Mouse (Mus musculus) embryonic facial prominence, embryonic 11.5 days (tissue): ENCODE measurements around the gene Map4k2. TPM values are rescaled to one million over a fixed set of nuclear protein-coding genes. Genes with fewer than 3 reads are reported as not detected.

Experiments used
- ATAC-seq: fragments of 200-750 bp; cut with Nextera tagmentation; replicated peaks from 2 replicates; pipeline ENCODE4 v1.8.0; 2017; ENCODE audit warnings: low read depth; ENCODE audit not compliant: insufficient number of reproducible peaks, low FRiP score, low TSS enrichment
- DNase-seq: peaks from one replicate; pipeline ENCODE4 v3.0.0-alpha.2; 2015; ENCODE audit warnings: low spot score
- H3K27ac ChIP-seq: fragments of 300-500 bp; sonication (generic); replicated peaks from 2 replicates; pipeline ENCODE4 v1.5.1; 2014; ENCODE audit warnings: mild to moderate bottlenecking, low read depth, low read length, control low read depth
- H3K27me3 ChIP-seq: fragments of 300-500 bp; sonication (generic); 2 replicates; pipeline ENCODE4 v1.6.1; 2014; ENCODE audit warnings: mild to moderate bottlenecking, low read length, moderate library complexity, mixed read lengths; ENCODE audit not compliant: control insufficient read depth, insufficient read depth
- H3K36me3 ChIP-seq: fragments of 300-500 bp; sonication (generic); replicated peaks from 2 replicates; pipeline ENCODE4 v1.6.1; 2014; ENCODE audit warnings: low read depth, mild to moderate bottlenecking, low read length, moderate library complexity, mixed read lengths; ENCODE audit not compliant: control insufficient read depth, insufficient read depth
- H3K4me1 ChIP-seq: fragments of 300-500 bp; sonication (generic); 2 replicates; pipeline ENCODE4 v1.6.1; 2014; ENCODE audit warnings: low read length, mixed read lengths; ENCODE audit not compliant: control insufficient read depth, insufficient read depth
- H3K4me2 ChIP-seq: fragments of 300-500 bp; sonication (generic); 2 replicates; pipeline ENCODE4 v1.6.1; 2014; ENCODE audit warnings: low read depth, mild to moderate bottlenecking, control low read depth, low read length, moderate library complexity
- H3K4me3 ChIP-seq: fragments of 300-500 bp; sonication (generic); 2 replicates; pipeline ENCODE4 v1.5.1; 2014; ENCODE audit warnings: low read depth, low read length, control low read depth
- H3K9ac ChIP-seq: fragments of 300-500 bp; sonication (generic); replicated peaks from 2 replicates; pipeline ENCODE4 v1.6.1; 2014; ENCODE audit warnings: mild to moderate bottlenecking, control low read depth, low read length
- H3K9me3 ChIP-seq: fragments of 300-500 bp; sonication (generic); replicated peaks from 2 replicates; pipeline ENCODE4 v1.6.1; 2016; ENCODE audit warnings: mild to moderate bottlenecking, low read length, inconsistent platforms, mixed read lengths; ENCODE audit not compliant: control insufficient read depth
- WGBS: fragments of 180-500 bp; shearing (Covaris S2); extraction: QIAGEN DNeasy Blood & Tissue Kit; methylation state at CpG from one replicate; pipeline ENCODE4 v1.1.7; 2014; 5-methylcytosine and 5-hydroxymethylcytosine counted together
- polyA plus RNA-seq: library from polyadenylated mRNA; unstranded; fragments of >200 nt; fragmentation: Nextera tagmentation; extraction: Ambion mirVana; gene quantifications from 2 replicates; pipeline ENCODE4 v1.2.1, GENCODE M21; 2014

The Map4k2 gene
- polyA plus RNA-seq, 1 experiment from 2014 or later = 5.6 TPM

DNA sequence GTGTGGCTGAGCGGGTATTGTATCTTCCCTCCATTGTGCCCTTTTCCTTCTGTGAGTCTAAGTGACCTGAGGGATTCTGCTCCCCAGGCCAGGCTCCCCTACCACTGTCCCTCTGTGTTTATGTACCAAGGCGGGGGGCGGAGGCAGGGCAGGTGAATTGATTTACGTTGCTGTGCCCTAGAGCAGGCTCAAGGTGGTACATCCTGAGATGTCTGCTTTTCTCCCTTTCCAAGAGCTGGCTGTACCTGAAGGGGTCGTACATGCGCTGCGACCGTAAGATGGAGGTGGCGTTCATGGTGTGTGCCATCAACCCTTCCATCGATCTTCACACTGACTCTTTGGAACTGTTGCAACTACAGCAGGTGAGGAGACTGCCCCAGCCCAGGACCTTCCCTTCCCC, 4.0 kb upstream of the Map4k2 start:
- no peak overlapping the region for H3K27ac ChIP-seq
- H3K9me3 ChIP-seq = no peaks in the 10 kb centered on the region
- H3K4me3 ChIP-seq = no peak overlapping the region; the same call in 1 of the 2 replicates
- H3K36me3 ChIP-seq = peaks cover 7% of the 10 kb centered on the region
- H3K4me2 ChIP-seq = peak overlapping the region; percentile 90
- no peak overlapping the region for H3K9ac ChIP-seq
- WGBS = 91% methylated on average over 10 of the region's 10 CpGs
- no peaks in the 10 kb centered on the region for H3K27me3 ChIP-seq
- no peak for ATAC-seq
- H3K4me1 ChIP-seq = peaks cover 9% of the 10 kb centered on the region
- DNase-seq = no peak

DNA sequence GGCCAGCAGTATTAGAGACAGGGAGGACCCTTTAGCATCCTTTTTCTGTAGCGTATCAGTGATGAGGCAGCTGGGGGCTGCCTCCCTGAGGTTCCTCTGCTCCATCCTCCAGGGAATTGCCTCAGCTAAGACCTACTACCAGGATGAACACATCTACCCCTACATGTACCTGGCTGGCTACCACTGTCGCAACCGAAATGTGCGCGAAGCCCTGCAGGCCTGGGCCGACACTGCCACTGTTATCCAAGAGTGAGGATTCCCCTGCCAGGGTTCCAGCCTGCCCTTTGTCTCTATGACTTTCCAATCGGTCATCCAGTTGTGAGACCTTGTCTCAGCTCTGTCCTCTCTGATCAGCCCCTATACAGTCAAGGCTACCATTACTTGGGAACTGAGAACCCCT, 2.8 kb upstream of the Map4k2 start:
- H3K27me3 ChIP-seq = no peaks in the 10 kb centered on the region
- H3K36me3 ChIP-seq = peaks cover 7% of the 10 kb centered on the region
- DNase-seq (no peak), ATAC-seq (no peak)
- no peak overlapping the region for H3K4me3 ChIP-seq
- 96% methylated on average over 7 of the region's 7 CpGs for WGBS
- no peaks in the 10 kb centered on the region for H3K9me3 ChIP-seq
- H3K9ac ChIP-seq = no peak overlapping the region
- peaks cover 9% of the 10 kb centered on the region for H3K4me1 ChIP-seq
- no peak overlapping the region for H3K4me2 ChIP-seq
- H3K27ac ChIP-seq = no peak overlapping the region

DNA sequence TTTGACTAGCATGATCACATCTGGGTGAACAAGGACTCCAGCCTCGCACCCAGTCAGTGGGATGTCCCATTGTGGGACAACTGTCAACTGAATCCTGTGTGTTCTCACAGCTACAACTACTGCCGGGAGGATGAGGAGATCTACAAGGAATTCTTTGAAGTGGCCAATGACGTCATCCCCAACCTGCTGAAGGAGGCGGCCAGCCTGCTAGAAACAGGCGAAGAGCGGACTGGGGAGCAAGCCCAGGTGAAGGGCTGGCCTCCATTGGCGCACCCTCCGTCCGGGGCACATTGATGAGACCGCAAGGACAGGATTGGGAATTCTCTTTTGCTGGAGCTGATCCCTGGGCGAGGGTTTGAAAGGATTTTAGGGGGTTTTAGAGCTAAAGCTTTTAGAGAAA, 2.2 kb upstream of the Map4k2 start:
- Histone ChIP-seq H3K4me2 (no peak overlapping the region), H3K27me3 (no peaks in the 10 kb centered on the region), H3K4me3 (no peak overlapping the region), H3K27ac (no peak overlapping the region), H3K9ac (no peak overlapping the region), H3K4me1 (peaks cover 9% of the 10 kb centered on the region), H3K36me3 (peaks cover 7% of the 10 kb centered on the region), H3K9me3 (no peaks in the 10 kb centered on the region)
- ATAC-seq = no peak
- DNase-seq = no peak
- 95% methylated on average over 11 of the region's 11 CpGs for WGBS

DNA sequence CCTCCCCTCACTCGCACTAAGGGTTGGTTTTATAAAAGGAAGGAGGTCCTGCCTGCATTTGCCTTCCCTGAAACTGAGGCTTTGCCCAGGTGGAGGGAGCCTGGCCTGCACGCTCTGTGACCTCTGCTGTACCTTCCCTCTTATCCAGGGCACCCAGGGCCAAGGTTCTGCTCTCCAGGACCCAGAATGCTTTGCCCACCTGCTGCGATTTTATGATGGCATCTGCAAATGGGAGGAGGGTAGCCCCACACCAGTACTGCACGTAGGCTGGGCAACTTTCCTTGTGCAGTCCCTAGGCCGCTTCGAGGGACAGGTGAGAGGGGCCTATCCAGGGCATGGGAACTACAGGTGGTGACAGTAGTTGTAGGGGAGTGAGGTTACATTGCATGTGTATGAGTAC, 1.7 kb upstream of the Map4k2 start:
- no peaks in the 10 kb centered on the region for H3K9me3 ChIP-seq
- H3K9ac ChIP-seq = no peak overlapping the region
- H3K4me1 ChIP-seq = peaks cover 9% of the 10 kb centered on the region
- H3K36me3 ChIP-seq = peaks cover 7% of the 10 kb centered on the region
- no peaks in the 10 kb centered on the region for H3K27me3 ChIP-seq
- ATAC-seq (no peak), DNase-seq (no peak)
- H3K4me3 ChIP-seq = no peak overlapping the region
- H3K27ac ChIP-seq = no peak overlapping the region
- no peak overlapping the region for H3K4me2 ChIP-seq
- 90% methylated on average over 5 of the region's 6 CpGs for WGBS

DNA sequence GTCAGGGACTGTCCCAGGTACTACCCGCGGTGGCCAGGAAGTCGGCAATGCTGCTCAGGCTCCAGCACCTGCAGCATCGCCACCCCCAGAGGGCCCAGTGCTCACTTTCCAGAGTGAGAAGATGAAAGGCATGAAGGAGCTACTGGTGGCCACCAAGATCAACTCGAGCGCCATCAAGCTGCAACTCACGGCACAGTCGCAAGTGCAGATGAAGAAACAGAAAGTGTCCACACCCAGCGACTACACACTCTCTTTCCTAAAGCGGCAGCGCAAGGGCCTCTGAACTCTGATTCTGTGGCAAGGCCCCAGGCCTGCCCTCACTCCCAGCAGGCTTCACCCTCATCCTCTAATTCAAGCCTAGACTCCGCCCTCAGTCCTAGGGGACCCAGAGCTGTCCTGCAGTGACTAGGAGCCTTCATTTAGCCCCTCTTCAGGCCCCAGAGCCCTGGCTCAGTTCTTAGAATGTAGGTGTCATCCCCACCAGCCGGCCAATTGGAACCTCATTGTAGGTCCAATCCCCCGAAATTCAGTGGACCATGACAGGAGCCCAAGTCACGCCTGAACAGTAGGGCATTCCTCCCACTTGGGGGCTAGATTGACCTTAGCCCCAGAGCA, 938 bp upstream of the Map4k2 start:
- H3K4me3 ChIP-seq = no peak overlapping the region

DNA sequence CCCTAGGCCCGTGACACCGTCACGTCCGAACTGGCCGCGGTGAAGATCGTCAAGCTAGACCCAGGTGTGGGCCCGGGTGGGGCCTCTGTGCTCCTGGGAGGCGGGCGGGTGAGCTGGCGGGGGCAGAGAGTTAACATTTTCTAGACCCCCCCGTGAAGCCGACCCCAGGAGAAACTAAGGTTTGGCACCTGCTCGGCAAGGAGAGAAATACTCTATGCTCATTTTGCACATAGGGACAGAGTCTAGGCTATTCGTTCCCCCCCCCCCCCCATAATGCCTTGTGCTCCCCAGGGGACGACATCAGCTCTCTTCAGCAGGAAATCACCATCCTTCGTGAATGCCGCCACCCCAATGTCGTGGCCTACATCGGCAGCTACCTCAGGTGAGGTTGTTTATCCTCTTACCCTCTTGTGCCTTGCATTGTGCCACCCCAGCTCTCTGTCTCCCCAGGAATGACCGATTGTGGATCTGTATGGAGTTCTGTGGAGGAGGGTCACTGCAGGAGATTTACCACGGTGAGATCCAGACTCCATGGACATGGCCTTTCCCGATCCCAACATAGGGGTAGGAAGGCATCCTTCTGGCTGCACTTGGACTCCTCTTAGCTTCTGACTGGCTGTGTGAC, 630 bp downstream of the Map4k2 start:
- H3K9me3 ChIP-seq = no peaks in the 10 kb centered on the region
- peaks cover 5% of the 10 kb centered on the region; the same call in 1 of the 2 replicates for H3K4me1 ChIP-seq
- WGBS = 9% methylated on average over 23 of the region's 23 CpGs
- H3K9ac ChIP-seq = peak overlapping the region; percentile 74
- H3K27ac ChIP-seq = peak overlapping the region; percentile 59
- ATAC-seq (0 out of 2 replicates have a peak, but pooled peaks have one; percentile 20), DNase-seq (no peak)
- peak overlapping the region; percentile 90 for H3K4me2 ChIP-seq
- peaks cover 12% of the 10 kb centered on the region for H3K36me3 ChIP-seq
- H3K27me3 ChIP-seq = no peaks in the 10 kb centered on the region
- H3K4me3 ChIP-seq = peak overlapping the region; percentile 66

More for the DNA sequence above, 938 bp upstream of the Map4k2 start:
- Histone ChIP-seq H3K9me3 (no peaks in the 10 kb centered on the region), H3K4me1 (peaks cover 9% of the 10 kb centered on the region), H3K36me3 (peaks cover 7% of the 10 kb centered on the region), H3K27ac (no peak overlapping the region), H3K27me3 (no peaks in the 10 kb centered on the region), H3K4me2 (no peak overlapping the region), H3K9ac (no peak overlapping the region)
- 71% methylated on average over 15 of the region's 15 CpGs for WGBS
- DNase-seq (no peak), ATAC-seq (no peak)

DNA sequence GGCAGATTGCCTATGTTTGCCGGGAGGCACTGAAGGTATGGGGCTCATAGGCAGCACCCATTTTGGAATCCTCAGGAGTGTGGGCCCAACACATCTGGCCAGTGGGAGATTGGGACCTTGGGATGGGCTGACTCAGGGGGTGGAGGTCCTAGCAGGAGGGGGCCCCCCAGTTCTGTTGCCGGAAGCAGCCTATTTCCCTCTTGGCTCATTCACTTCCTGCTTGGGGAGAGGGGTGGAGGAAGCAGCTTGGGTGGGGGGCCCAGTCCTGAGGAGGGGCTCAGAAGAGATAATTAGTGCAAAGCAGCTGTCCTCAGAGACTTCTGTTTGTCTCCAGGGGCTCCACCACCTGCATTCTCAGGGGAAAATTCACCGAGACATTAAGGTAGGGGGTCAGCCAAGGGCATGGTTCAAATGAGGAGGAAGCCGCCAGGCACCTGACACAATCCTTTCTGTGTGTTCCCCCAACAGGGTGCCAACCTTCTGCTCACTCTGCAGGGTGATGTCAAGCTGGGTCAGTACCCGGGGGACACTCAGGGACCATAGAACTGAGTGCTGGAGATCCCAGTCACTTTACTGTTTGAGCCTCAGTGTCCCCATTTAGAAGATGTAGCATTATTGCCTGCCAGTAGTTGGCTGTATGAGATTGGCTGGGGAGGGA, 1.5 kb downstream of the Map4k2 start:
- Histone ChIP-seq H3K4me1 (peaks cover 4% of the 10 kb centered on the region; the same call in 1 of the 2 replicates), H3K4me3 (no peak overlapping the region), H3K27ac (no peak overlapping the region), H3K27me3 (no peaks in the 10 kb centered on the region), H3K4me2 (no peak overlapping the region), H3K9ac (no peak overlapping the region), H3K9me3 (no peaks in the 10 kb centered on the region), H3K36me3 (peaks cover 12% of the 10 kb centered on the region)
- 65% methylated on average over 5 of the region's 5 CpGs for WGBS
- DNase-seq = no peak
- no peak for ATAC-seq
